Mouse (Mus musculus) cerebellum, adult 2 months (tissue): ENCODE measurements around the gene Alyref. TPM values are rescaled to one million over a fixed set of nuclear protein-coding genes. Genes with fewer than 3 reads are reported as not detected.
A peak's percentile ranks its signal among the peaks of the same experiment; 100 is the strongest.

ENCODE experiments used
- DNase-seq, 2 experiments: peaks; one replicate each; pipeline ENCODE4 v3.0.0; 2021
- H3K27ac ChIP-seq: fragments of 200-500 bp; 2 replicates; pipeline ENCODE4 v1.5.1; 2012; ENCODE audit warnings: low read length, control low read depth, inconsistent platforms; ENCODE audit not compliant: insufficient read depth
- H3K27me3 ChIP-seq: fragments of 200-500 bp; 2 replicates; pipeline ENCODE4 v1.6.1; 2012; ENCODE audit warnings: inconsistent platforms, mild to moderate bottlenecking, low read length, moderate library complexity; ENCODE audit not compliant: control insufficient read depth, insufficient read depth
- H3K4me1 ChIP-seq: fragments of 200-500 bp; 2 replicates; pipeline ENCODE4 v1.6.1; 2011; ENCODE audit warnings: low read length; ENCODE audit not compliant: control insufficient read depth, insufficient read depth
- H3K4me3 ChIP-seq: fragments of 200-500 bp; replicated peaks from 2 replicates; pipeline ENCODE3; 2011; ENCODE audit warnings: mild to moderate bottlenecking, low read depth, low read length, control low read depth; ENCODE audit not compliant: insufficient read depth
- CTCF ChIP-seq: fragments of 200-500 bp; IDR thresholded peaks from 2 replicates; pipeline ENCODE4 v1.5.1; 2011; ENCODE audit warnings: low read depth, mild to moderate bottlenecking, control low read depth, low read length, moderate library complexity, borderline replicate concordance; ENCODE audit not compliant: insufficient read depth
- POLR2A ChIP-seq: fragments of 200-500 bp; IDR thresholded peaks from 2 replicates; pipeline ENCODE4 v1.6.1; 2011; ENCODE audit warnings: low read length, control low read depth, borderline replicate concordance; ENCODE audit not compliant: insufficient read depth
- WGBS: fragments of 180-500 bp; shearing (Covaris S2); methylation state at CpG from one replicate; pipeline ENCODE4 v1.1.7; 2018; 5-methylcytosine and 5-hydroxymethylcytosine counted together
- polyA plus RNA-seq: library from polyadenylated mRNA; depleted of rRNA; stranded (reverse); fragments of >200 nt; gene quantifications from 2 replicates; pipeline ENCODE4 v1.2.3, GENCODE M21; 2012

Gene Alyref
- polyA plus RNA-seq, 1 experiment: 51.8 TPM

DNA sequence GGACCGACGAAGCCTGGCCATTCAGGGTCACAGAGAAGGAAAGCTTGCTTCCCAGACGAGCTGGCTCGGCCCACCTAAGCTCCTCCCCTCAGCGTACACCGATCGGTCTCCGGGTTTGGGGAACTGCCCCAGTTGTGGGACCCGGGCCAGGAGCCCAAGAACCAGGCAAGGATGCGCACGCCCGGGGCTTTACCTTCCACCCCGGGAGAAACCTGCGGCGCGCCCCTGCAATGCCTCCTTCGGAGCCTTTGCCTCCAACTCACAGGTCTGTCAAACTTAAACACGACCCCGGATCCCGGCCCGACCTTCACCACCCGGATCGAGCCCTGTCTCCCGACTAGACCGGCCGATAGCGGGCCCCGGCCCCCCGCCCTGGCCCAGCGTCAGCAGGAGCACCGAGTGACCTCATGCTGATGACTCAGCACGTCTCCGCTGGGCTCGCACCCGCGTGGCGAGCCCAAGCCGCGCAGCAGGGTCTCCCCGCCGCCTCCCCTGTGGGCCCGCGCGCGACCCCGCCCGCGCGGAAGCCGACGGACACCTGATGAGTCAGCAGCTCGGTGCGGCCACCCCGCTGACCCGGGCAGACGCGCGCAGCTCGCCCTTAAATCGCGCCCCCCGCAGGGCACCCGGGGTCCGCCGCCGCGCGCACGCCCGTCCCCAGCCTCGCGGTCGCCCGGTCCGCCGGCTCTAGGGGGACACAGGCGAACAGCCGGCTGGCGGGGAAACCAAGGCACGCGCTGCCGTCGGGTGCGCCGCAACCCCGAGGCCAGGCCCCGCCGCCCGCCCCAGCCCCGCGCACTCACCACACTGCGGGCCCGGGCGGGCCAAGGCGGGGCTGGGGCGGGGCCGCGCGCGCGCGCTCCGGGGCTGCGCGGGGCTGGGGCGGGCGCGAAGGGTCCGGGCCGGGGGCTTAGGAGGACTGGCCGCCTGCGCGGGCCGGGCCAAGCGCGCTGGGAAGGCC, 34.7 kb upstream of the Alyref start:
- no peaks in the 10 kb centered on the region for H3K27me3 ChIP-seq
- H3K27ac ChIP-seq: peak overlapping the region; percentile 49; the same call in 1 of the 2 replicates
- H3K4me3 ChIP-seq: peak overlapping the region; percentile 65
- H3K4me1 ChIP-seq: peaks cover 19% of the 10 kb centered on the region
- WGBS: under 1% methylated on average over 111 of the region's 116 CpGs
- peak; percentile 69 to 72 for DNase-seq
- no peak for TF ChIP-seq POLR2A
- no peak for TF ChIP-seq CTCF

DNA sequence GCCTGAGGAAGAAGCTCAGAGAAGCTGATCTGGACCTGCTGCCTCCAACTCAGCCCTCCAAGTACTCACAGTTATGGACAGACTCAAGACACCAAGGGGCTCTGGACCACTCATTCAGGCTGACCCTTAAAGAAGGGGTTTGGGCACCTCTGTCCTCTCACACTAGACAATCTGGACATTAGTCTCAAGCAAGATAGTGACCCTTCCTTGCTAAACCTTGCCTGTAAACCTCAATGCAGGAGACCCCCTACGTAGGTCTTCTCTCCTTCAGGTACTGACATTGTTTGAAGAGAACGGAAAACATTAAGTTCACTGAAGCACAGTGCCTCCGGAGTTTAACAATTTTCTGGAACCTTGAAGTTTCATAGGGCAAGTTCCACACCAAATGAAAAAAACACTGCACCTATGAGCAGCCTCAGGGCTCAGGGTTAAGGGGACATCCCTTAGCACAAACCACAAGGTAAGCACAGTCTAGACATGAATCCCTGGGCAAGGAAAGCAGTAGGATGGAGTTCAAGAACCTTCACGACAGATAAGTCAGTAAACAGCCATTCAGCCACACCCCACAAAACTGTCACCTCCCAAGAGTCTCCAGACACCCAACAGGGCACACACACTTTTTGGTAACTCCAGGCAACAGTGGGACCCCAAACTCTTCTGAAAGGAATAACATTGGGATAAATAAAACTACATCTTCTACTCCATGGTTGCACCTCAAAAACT, 33.7 kb upstream of the Alyref start:
- H3K4me3 ChIP-seq: peak overlapping the region; percentile 65
- DNase-seq: peak in 1 of 2 experiments; percentile 7
- H3K27me3 ChIP-seq: no peaks in the 10 kb centered on the region
- 64% methylated on average over 4 of the region's 4 CpGs for WGBS
- TF ChIP-seq CTCF: no peak
- TF ChIP-seq POLR2A: no peak
- no peak overlapping the region for H3K27ac ChIP-seq
- H3K4me1 ChIP-seq: peaks cover 19% of the 10 kb centered on the region

DNA sequence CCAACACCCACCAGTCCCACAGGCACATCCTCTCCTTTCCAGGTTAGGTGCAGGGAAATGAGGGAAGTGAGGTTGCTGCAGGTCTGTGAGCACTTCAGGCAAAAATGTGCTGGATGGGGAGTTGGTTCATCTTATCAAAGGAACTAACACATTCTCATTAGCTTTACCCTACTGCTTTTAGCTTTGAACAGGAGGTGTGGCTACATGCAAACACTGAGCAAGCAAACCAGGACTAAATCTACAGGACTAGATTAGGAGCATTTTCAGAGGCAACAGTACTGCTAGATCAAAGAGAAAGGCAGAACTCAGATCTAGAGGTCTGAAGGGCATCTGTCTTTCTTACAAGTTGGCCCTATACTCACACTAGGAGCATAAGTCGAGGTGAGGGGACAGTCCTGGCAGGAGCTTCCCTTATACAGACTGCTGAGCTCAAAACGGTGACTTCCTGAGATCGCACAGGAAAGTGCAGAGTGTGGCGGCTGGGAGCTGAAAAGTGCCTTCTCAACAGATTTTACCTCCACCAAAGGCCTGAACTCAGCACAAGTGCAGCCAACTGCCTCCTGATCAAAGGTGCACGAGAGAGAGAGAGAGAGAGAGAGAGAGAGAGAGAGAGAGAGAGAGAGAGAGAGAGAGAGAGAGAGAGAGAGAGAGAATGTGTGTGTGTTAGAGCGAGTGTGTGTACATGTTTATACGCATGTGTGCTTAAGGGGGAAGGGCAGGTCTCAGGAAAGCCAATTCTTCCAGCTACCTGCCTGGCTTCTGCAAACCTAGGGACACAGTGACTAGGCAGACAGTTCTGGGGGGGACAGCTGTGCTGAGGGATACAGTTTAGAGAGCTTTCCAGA, 32.9 kb upstream of the Alyref start:
- peaks cover 19% of the 10 kb centered on the region for H3K4me1 ChIP-seq
- WGBS: 37% methylated on average over 7 of the region's 7 CpGs
- H3K4me3 ChIP-seq: no peak overlapping the region
- no peaks in the 10 kb centered on the region for H3K27me3 ChIP-seq
- TF ChIP-seq POLR2A: no peak
- no peak overlapping the region for H3K27ac ChIP-seq
- DNase-seq: peak in 1 of 2 experiments; percentile 10

DNA sequence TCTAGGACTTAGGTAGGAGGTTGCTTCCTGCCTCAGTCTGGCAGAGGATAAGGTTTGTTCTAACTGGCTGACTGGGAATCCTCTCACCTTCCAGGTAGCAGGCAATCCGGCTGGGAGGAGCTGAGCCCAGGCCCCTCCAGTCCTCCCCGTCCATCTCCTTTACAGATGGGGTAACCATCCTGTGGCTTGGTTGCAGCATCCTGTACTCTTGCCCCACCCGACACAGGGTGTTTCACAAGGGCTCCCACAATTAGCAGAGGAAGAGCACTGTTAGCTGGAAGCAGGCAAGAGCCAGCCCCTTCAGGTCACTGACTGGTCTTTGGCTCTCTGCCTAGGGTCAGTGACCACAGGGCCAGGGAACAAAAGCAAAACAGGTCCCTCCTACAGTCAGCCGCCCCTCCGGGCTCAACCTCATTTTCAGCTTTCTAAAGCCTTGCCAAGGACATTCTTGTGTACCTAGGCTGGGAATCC, 32.3 kb upstream of the Alyref start:
- peaks cover 22% of the 10 kb centered on the region for H3K4me1 ChIP-seq
- no peak for DNase-seq
- TF ChIP-seq POLR2A (no peak), CTCF (no peak)
- H3K27ac ChIP-seq: peak overlapping the region; percentile 33
- 42% methylated on average over 5 of the region's 5 CpGs for WGBS
- no peaks in the 10 kb centered on the region for H3K27me3 ChIP-seq
- no peak overlapping the region for H3K4me3 ChIP-seq

DNA sequence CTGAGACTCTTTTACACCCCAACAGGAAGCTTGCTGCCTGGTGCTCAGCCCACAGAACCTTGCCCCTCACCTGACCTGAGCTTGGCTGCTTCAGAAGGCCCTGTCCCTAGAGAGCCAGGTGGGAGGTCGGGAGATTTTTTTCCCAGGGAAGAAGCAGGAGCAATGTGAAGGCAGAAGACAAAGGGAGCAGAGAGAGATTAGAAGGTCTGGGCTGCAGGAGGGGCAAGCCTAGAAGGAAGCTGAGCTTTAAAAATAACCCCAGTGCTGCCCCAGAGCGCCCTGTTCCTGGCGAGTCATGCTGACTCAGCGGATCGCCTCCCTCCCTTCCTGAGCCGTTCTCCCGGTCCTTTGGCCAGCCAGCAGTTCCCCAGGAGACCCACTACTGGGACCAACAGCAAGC, 31.7 kb upstream of the Alyref start:
- Histone ChIP-seq H3K4me1 (peaks cover 26% of the 10 kb centered on the region), H3K4me3 (no peak overlapping the region), H3K27me3 (no peaks in the 10 kb centered on the region), H3K27ac (peak overlapping the region; percentile 33; the same call in 1 of the 2 replicates)
- 16% methylated on average over 7 of the region's 7 CpGs for WGBS
- DNase-seq: peak in 1 of 2 experiments; percentile 21
- TF ChIP-seq CTCF (no peak), POLR2A (no peak)

DNA sequence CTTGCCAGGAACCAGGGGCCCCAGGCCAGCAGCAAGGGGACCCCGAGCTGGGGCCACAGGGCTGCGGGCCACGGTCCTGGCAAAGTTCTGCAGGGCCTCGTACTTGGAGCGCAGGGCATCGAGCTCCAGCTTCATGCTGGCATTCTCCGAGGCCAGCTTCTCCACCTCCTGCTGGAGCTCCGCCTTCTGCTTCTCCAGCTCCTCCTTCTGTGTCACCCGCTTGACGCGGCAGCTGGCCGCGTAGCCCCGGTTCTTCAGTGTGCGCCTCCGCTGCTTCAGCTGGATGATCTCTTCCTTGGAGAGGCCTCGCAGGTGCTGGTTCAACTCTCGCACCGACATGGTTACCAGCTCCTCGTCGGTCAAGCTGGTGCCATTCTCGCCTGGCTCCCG, 31.2 kb upstream of the Alyref start:
- no peak overlapping the region for H3K27ac ChIP-seq

DNA sequence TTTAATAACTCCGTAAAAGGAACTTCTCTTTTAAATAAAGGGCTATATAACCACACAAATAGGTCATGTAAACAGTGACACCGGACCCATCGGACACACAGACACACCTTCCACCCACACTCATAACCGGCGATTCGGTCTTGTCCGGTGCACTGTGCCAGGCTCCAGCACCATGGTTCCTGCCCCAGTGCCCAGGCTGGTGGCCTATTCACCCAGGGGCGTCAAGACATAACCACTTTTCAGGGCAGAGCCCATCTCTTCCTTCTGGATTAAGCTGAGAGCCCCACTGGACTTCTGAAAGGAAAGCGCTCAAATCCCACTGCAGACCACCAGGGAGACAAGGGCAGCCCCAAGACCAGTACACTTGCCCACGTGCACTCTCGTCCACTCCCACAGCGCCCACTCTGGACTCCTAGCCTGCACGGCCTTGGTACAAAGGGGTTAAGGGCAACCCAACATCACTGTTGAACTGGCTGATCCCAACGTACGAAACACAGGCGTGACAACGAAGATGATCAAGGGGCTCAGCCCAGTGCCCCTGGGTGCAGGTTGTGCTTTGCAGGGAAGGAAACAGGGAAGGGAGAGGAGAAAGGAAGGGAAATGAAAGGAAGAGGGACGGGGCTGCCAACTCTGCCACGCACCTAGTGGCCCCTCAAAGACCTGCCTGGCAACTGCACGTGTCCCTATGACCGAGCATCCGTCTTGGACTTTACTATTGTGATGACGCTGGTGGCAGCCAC, 30.6 kb upstream of the Alyref start:
- Histone ChIP-seq H3K27me3 (no peaks in the 10 kb centered on the region), H3K27ac (no peak overlapping the region), H3K4me3 (no peak overlapping the region), H3K4me1 (peaks cover 26% of the 10 kb centered on the region)
- DNase-seq: peak in 1 of 2 experiments; percentile 22
- TF ChIP-seq CTCF: no peak
- TF ChIP-seq POLR2A: no peak
- 90% methylated on average over 23 of the region's 23 CpGs for WGBS

More for the DNA sequence above, 31.2 kb upstream of the Alyref start:
- peaks cover 26% of the 10 kb centered on the region for H3K4me1 ChIP-seq
- H3K4me3 ChIP-seq: no peak overlapping the region
- TF ChIP-seq CTCF: no peak
- TF ChIP-seq POLR2A: no peak
- H3K27me3 ChIP-seq: no peaks in the 10 kb centered on the region
- WGBS: 43% methylated on average over 23 of the region's 23 CpGs
- DNase-seq: peak in 1 of 2 experiments; percentile 43
